Mouse (Mus musculus): ENCODE measurements at regions not wholly inside any gene's neighbourhood (a gene's known extent, or its start where the extent isn't known, plus 50 kb on each side); places are given as distances from the start of the nearest gene placed in this dataset.

- DNase-seq: no peak
Measured at GRCm38 (mm10) chrX:43686635-43687034, 95.7 kb downstream of the Tex13c1 start.

- peak in 1 of 2 experiments; percentile 5 for DNase-seq
Measured at GRCm38 (mm10) chrX:43736838-43737237, 145.9 kb downstream of the Tex13c1 start.

GRCm38 (mm10) chrX:43739780-43740463 is 149.0 kb downstream of the Tex13c1 start:
- no peak for DNase-seq

All from layer of hippocampus, postnatal 36 days (tissue).